Mouse (Mus musculus) granulocyte monocyte progenitor cell, adult 5-6 weeks (primary cell): Measurements from ENCODE around the gene A930033H14Rik. TPM values are rescaled to one million over a fixed set of nuclear protein-coding genes. Genes with fewer than 3 reads are reported as not detected.

Source experiments
- ATAC-seq: replicated peaks from 2 replicates; pipeline ENCODE4 v1.8.0; 2016; ENCODE audit warnings: mild to moderate bottlenecking, moderate TSS enrichment, inconsistent platforms; ENCODE audit not compliant: poor library complexity, severe bottlenecking
- total RNA-seq, 2 experiments: library from RNA; stranded (forward) in 1 of 2; stranded (reverse) in 1 of 2; fragments of 200-712, 200-1000 nt in 1 of 2; fragments of >200 nt in 1 of 2; fragmentation: Nextera tagmentation in 1 of 2; gene quantifications; 2 replicates each; pipeline ENCODE4 v1.2.3; 2014 to 2017

A930033H14Rik gene
- total RNA-seq, 2 experiments from 2014 or later = 1.5 to 2.6 TPM

DNA sequence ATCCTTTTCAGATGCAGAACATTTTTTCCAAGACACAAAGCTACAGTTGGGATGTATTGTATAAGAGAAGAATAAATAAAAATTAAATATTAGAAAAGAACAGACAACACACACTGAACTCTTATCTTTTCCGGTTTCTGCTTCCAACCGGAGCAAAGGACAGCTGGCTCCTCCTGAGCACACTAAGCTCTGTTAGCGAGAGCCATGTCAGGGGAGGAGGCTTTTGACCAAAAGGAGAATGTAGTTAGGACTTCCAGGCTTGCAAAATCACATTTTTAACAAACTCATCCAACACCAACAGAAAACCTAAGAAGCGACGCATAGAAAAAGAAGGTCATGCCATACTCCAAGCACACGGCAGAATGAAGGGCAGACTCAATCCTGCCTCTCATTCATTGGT lies 6.8 kb downstream of the A930033H14Rik start:
- no peak for ATAC-seq

DNA sequence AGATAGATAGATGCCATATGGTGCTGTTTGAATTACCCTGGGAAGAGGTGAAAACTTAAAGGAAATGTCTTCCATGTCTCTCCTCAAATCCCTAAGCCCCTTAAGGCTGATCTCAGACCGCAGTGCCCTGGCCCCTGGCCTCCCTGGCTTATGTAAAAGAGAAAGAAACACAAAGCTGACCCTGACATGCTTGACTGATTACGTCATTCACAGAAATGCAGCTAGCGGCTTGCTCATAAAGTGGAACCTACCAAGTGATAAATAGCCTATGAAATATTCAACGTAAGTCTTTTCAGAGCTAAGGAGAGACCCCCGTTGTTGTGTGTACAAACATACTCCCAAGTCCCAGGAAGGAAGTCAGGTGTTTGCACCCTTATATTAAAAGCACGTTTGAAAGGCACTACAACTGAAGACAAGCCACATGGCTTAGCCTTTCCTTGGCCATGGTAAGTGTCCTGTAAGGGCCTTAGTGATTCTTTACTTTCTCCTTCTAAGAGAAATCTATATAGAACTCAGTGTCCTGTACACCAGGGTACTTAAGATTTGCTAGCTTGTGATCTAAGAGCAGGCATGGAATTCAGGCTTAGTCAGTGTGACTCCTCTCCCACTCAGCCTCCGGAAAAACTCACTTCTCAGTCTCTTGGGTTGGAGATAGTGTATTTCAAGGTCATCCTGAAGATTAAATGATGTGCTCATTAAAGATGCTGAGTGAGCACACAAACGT lies 8.1 kb downstream of the A930033H14Rik start:
- no peak for ATAC-seq

DNA sequence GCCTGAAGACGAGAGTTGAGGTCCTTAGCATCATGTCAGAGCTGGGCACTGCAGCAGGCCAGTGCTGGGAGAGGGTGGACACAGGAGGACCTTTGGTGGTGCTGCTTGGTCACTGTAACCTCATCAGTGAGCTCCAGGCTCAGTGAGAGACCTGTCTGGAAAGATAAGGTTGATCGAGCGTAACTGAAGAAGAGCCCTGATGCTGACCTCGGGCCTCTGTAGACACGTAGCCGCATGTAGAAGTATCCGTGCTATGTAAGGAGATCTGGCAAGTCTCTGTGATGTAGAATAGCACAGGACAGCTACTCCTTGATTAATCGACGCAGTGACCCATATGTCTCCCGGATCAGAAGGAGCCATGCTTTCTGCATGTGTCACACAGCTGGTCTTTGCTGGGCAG lies 19.2 kb downstream of the A930033H14Rik start:
- no peak for ATAC-seq

DNA sequence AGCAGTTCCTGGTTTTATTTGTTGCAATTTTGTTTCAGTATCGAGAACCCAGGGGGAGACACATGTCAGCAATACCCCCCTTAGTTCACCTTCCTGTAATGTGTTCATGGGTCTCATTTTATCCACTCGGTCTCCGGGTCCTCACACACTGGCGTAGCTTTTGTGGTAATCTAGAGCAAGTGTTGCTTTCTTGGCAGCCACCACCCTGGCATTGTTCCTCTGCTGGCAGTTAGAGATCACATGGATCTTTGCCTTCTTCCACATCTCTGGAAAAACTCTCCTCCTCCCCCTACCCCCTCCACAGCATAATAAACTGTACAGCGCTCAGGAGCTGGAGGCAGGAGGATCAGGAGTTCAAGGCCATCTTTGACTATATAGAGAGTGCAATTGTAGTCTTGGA lies 20.6 kb downstream of the A930033H14Rik start:
- no peak for ATAC-seq

DNA sequence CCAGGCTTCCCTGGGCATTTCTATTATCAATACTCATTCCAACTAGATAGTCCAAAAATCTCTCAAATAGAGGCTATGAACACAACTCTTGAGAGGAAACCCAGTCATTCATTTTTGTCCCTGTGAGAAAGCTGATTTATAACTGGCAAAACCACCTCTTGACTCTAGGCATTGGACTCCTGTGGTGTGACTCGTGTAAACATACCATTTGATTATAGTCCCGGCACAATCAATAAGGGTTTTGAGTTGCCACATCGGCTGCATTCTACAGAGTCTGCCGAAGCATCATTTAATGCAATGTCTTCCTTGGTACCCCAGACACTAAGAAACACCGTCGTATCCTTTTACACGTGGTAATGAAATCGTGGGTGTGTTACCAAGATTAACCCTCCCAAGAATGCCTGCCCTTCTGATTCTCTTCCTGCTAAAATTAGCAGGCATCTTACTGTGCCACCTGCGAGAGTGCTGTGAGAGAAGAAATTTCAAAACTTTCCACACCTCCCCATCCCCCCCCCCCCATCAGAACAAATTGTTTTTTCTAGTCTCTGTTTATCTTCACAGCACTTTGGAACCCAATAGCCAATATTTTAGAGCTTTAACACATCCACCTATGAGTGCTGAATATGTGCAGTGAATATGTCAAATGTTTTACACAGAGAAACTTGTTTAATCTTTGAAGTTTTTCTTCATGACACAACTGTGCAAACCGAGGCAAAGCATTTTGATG lies 22.3 kb downstream of the A930033H14Rik start:
- no peak for ATAC-seq

DNA sequence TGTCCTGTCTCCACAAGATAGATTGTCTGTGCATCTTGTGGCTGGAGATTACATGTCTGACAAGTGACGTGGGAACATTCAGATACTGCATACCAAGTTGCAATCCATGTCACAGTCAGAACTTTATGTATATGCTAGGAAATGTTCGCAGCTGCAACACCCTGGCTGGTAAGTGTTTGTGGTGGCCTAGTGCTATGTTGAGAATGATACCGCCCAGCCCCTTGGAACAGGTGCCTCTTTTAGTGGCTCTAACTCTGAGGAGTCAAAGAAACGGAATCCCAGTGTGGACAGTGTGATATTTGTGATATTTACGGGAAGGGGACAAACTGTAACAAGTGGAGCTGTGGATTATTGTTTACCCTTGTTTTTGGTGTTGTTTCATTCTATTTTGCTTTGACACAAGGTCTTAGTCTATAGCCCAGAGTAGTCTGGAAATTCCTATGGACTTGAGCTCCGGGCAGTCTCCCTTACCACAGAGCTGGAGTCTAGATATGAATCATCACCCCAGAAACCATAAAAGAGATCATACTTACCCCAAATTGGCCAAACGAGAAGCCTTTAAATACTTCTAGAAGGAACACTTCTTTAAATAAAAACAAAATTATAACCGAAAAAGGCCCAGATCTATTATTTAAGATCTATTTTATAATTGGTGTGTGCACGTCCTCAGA lies 25.0 kb downstream of the A930033H14Rik start:
- ATAC-seq = no peak

DNA sequence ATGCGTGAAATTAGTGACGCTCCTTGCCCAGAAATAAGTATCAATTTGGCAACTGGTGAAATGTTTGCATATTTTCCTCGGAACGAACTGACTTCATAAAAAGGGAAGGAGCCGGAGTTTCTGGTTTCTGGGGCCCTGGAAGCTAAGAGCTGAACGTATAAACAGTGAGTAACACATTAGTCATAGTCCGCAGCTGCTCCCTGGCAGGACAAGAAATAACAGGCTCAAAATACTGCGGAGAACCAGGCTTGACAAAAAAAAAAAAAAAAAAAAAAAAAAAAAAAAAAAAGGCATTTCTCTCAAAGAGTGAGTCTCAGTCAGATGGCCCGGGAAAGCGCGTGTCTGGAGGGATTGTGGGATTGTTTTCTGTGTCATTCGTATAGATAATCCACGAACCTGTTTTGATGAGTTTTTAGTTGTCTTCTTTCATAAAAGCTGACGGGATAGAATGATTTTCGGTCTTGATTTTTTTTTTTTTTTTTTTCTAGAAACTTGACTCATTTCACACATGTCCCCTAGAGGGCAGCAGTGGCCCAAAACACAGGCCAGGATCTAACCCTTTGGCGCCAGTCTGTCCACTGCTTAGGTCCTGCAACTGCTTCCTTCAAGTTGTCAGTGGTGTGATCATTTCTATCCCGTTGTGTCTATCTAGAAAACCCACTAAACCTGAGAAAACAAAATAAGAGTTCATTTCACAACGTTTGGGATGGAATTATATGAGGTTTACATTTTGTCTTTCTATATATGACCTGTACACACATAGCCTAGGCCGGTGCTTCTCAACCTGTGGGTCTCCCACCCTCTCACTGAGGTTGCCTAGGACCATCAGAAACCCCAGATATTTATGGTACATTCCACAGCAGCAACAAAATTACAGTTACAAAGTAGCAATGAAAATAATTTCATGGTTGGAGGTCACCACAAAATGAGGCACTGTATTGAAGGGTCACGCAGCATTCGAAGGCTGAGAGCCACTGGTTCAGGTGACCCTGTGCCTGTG lies 26.7 kb downstream of the A930033H14Rik start:
- peak; percentile 91 for ATAC-seq

DNA sequence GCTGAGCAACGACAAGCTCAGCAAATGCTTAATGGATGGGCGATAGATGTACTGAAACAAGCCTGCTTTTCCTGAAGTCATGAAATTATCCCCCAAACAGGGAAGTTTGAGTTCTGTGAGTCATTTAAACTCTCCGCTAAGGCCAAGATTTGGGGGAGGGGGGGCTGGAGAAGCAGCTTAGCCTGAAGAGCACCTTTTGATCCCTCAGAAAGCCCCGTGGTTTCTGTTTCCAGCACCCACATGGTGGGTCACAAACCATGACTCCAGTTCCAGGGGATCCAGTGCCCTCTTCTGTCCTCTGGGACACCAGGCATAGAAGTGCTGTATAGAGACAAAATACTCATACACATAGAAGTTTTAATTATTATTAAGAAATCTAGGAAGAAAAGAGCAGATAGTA lies 27.5 kb downstream of the A930033H14Rik start:
- peak; percentile 43 for ATAC-seq

DNA sequence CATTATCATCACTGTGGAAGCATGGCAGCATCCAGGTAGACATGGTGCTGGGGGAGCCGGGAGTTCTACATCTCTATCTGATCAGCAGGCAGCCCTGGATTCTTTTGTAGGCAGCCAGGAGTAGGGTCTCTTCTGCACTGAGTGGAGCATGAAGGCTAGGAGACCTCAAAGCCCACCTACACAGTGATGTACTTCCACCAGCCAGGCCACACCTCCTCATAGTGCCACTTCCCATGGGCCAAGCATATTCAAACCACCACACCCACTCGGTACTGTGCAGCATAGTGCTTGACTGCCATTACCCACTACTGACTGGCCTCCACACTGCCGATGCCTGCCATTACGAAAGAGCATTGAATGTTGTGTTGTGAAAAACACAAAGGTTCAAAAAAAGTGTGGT lies 28.0 kb downstream of the A930033H14Rik start:
- peak; percentile 31; the same call in 1 of the 2 replicates for ATAC-seq

DNA sequence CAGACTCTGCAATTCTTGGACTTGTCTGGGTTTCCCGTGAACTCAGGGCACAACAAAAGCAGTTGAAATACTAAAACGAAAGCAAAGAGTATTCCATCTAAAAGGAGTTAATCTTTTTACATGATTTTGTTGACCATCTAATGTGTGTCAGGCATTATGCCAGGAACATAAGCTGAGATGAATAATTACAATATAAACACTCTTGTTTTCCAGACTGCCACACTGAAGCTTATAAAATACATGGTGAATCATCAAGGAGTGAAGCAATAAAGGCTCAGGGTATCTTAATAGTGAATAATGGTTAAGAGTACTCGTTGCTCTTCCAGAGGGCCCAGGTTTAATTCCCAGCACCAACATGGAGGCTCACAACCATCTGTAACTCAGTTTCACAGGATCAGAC lies 31.9 kb downstream of the A930033H14Rik start:
- no peak for ATAC-seq

DNA sequence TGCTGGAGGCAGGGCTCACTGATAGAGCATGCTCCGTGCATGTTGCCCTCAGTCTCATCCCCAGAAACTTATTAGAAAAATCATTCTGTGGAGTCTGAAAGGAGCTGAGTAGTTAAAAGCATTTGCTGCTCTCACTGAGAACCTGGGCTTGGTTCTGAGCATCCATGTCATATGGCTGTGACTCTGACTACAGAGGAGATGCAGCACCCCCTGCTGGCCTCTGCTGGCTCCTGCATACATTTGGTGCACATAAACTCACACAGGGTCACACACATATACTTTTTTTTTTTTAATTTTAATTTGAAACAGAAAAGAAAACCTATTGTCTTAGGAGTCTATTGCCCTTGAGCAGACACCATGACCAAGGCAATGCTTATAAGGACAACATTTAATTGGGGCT lies 33.6 kb downstream of the A930033H14Rik start:
- ATAC-seq = no peak

DNA sequence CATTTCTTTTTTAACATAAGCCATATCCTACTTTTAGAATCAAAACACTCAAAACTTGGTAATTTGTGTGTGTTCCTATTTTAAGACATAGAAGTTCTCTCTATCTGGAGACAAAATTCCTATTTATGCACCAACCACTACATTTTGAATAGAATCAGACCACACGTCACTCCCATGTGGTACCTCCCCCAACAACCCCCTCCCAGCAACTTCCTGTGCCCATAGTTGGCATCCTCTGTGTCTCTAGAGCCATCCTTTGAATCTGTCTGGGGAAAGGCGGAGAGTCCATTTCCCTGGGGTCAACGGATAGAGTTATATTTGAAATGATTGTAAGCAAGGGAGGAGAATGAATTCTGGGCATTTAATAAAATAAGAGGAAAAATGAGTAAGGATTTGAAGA lies 36.8 kb downstream of the A930033H14Rik start:
- ATAC-seq = no peak

DNA sequence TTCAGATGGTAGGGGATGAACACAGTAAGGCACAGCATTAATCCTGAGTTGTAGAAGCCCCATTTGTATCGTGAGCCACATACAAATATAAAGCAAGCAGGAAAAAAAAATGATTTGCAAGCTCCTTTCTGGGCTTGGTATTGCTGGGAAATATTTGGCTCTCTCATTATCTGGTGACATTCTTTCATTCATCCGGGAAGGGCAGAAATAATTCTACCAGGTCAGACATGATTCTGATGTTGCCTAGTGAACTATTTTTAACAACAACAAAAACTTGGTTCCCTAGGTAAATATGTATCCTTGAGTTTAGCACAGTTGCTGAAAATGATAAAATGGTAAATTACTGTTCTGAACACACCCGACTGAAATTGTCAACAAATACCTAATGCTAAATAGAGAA lies 40.5 kb downstream of the A930033H14Rik start:
- ATAC-seq = no peak

DNA sequence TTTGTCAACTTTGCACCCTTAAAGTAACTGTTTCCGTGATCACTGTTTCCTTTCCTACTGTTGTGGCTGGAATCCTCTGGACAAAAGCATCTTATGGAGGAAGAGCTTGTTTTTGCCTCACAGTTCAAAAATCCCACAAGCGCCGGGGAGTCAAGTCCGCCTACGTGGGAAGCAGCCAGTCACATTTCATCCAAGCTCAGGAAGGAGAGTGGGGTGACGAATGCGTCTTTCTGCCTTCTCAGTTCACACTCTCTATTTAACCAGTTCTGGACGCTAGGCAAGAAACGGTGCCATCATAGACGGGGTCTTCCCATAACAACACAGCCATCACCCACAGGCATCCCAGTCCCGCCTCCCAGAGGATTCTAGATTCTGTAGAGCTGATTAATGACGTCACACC lies 46.4 kb downstream of the A930033H14Rik start:
- ATAC-seq = no peak

DNA sequence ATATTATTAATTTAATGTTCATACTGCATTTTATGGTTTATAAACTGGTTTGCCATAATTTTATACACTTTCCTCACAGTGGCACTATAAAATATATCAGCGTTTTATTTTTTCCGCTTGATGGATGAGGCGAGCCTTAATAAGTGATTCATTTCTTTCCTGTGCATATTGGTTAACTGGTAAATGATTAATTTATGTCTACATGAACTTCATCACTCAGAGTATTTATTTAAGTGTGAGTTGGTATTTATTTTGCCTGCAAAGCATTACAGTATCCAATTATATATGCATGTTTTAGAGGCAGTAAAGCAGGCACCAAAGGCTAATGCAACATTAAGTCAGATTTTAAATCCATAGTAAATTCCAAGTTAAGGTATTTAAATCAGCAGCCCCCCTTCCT lies 47.1 kb downstream of the A930033H14Rik start:
- no peak for ATAC-seq

DNA sequence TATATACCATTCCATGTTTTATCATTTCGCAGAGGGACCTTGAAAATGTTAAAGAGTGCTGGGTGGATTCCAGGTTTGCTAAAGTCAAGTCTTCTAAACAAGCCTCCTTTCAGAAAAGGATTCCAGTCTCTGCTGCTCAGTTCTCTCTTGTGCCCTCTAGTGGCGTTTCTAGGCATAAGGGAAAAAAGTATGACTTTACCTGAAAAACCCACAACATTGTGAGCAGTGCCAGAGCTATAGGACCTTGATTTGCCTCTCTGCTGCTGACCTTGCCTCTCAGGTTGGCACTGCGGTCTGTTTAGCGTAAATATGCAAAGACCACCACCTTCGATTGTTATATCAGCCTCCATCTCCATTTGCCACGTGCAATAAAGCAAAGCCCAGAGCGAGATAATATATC lies 47.8 kb downstream of the A930033H14Rik start:
- peak; percentile 30; the same call in 1 of the 2 replicates for ATAC-seq

DNA sequence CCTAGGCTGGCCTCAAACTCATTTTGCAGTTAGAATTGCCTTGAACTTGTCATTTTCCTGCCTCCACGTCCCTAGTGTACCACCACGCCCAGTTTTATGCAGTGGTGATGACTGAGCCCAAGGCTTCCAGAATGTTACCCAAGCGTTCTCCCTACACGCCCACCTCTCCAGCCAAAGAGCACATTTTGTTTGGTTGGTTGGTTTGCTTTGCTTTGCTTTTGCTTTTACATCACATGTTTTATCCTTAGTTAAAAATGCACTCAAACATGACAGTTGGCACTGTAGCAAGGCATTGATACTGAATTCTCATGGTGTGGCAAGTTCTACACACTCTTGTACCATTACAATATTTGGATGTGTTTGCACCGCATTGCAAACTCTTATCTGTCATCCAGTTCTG lies 49.7 kb downstream of the A930033H14Rik start:
- no peak for ATAC-seq

DNA sequence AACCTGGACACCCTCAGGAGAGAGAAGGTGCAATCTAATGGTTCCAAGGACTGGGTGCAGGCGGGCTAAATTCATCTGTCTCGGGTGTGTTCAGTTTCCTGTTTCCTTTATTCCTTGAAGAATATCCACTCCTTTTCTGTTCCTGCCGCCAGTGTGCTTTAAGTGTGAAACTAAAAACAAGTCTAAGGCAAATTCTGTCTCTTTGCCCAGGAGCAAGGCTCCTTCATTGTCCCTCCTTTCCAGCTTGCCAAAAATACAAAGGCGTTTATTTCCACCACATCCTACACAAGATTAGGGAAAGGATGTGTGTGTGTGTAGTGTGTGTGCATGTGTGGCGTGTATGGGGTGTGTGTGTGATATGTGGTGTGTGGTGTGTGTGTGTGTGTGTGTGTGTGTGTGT lies 50.3 kb downstream of the A930033H14Rik start:
- ATAC-seq = no peak

DNA sequence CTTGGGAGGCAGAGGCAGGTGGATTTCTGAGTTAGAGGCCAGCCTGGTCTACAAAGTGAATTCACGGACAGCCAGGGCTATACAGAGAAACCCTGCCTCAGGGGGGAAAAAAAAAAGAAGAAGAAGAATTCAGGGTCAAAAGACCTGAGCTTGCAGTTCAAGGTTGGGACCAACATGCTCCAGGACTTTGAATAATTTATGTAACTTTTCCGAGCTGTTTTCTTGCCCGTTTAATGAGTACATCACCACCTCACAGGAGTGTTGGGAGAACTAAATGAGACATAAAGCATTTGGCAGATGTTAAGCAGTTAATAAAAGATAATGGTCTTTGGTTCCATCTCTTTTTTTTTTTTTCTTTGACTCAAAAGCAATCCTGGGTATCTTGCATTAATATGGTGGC lies 51.4 kb downstream of the A930033H14Rik start:
- no peak for ATAC-seq

DNA sequence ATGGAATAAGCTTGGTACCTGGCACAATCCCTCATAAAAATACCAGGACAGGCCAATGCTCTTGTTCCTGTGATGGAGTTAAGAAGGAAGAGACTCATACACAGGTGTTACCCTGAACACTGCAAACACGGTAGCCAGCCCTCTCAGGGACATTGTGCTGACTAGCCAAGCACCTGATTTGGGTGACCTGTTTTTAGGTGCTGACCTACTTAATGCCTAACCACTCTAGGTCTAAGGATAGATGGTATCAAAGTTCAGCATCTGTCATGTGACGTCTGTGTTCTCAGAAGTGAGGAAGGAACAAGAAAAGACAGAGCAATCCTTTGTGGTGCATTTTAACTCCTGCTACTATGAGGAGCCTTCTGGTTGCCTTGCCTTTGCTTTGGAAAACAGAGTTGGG lies 52.0 kb downstream of the A930033H14Rik start:
- ATAC-seq = no peak
